Mouse (Mus musculus): ENCODE measurements around the gene Eif2d.

DNA sequence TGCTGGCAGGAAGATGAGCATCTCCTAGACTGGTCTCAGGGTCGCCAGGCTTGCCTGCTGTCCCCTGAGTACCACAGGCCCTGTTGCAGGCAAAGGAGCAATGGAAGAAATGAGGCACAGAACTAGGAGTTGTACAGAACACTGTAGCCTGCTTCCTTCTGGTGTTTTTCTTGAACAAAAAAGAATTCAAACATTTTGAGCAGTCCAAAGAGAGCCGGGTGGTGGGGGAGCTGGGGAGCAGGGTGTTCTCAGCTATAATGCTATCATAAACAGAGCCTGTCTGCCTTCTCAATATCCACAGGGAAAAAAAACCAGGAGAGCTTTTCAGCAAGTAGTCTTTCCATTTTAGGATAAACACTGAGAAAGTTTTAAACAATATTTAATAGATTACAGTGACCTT, 43.1 kb downstream of the Eif2d start:
- no peak for TF ChIP-seq CTCF (IDR thresholded peaks at IDR 0.05; ENCODE audit: borderline replicate concordance, insufficient read depth, low read depth, low read length)
- TF ChIP-seq POLR2A (IDR thresholded peaks at IDR 0.05; ENCODE audit: borderline replicate concordance, insufficient read depth, low read length): no peak
